Mouse (Mus musculus) forebrain, embryonic 16.5 days (tissue): ENCODE measurements at regions not wholly inside any gene's neighbourhood (a gene's known extent, or its start where the extent isn't known, plus 50 kb on each side); places are given as distances from the start of the nearest gene placed in this dataset.

Source experiments
- ATAC-seq: fragments of 200-750 bp; cut with Nextera tagmentation; 2 replicates; pipeline ENCODE4 v1.8.0; 2017; ENCODE audit warnings: mild to moderate bottlenecking, moderate library complexity
- H3K27ac ChIP-seq: fragments of 300-500 bp; sonication (generic); 2 replicates; pipeline ENCODE4 v1.5.1; 2014; ENCODE audit warnings: low read length, control low read depth
- H3K27me3 ChIP-seq: fragments of 300-500 bp; sonication (generic); replicated peaks from 2 replicates; pipeline ENCODE4 v1.6.1; 2014; ENCODE audit warnings: low read length; ENCODE audit not compliant: control insufficient read depth, insufficient read depth
- H3K36me3 ChIP-seq: fragments of 300-500 bp; sonication (generic); 2 replicates; pipeline ENCODE4 v1.6.1; 2014; ENCODE audit not compliant: control insufficient read depth, insufficient read depth
- H3K4me1 ChIP-seq: fragments of 300-500 bp; sonication (generic); replicated peaks from 2 replicates; pipeline ENCODE4 v1.6.1; 2014; ENCODE audit warnings: low read length; ENCODE audit not compliant: control insufficient read depth, insufficient read depth
- H3K4me2 ChIP-seq: fragments of 300-500 bp; sonication (generic); 2 replicates; pipeline ENCODE4 v1.6.1; 2014; ENCODE audit warnings: mild to moderate bottlenecking, low read length, control low read depth
- H3K4me3 ChIP-seq: fragments of 300-500 bp; sonication (generic); replicated peaks from 2 replicates; pipeline ENCODE4 v1.5.1; 2014; ENCODE audit warnings: mild to moderate bottlenecking, low read length, control low read depth
- H3K9ac ChIP-seq: fragments of 300-500 bp; sonication (generic); replicated peaks from 2 replicates; pipeline ENCODE4 v1.6.1; 2014; ENCODE audit warnings: low read depth, low read length, control low read depth
- H3K9me3 ChIP-seq: fragments of 300-500 bp; sonication (generic); 2 replicates; pipeline ENCODE4 v1.6.1; 2016; ENCODE audit warnings: low read length; ENCODE audit not compliant: control insufficient read depth
- WGBS: fragments of 180-500 bp; shearing (Covaris S2); extraction: QIAGEN DNeasy Blood & Tissue Kit; methylation state at CpG from one replicate; pipeline ENCODE4 v1.1.7; 2014; 5-methylcytosine and 5-hydroxymethylcytosine counted together

- WGBS: 84% methylated on average over 7 of the region's 7 CpGs
- Histone ChIP-seq H3K4me2 (no peak overlapping the region), H3K36me3 (no peaks in the 10 kb centered on the region), H3K9me3 (no peaks in the 10 kb centered on the region), H3K27me3 (no peaks in the 10 kb centered on the region), H3K4me3 (no peak overlapping the region), H3K9ac (no peak overlapping the region), H3K27ac (no peak overlapping the region), H3K4me1 (no peaks in the 10 kb centered on the region)
- ATAC-seq: no peak
Measured at GRCm38 (mm10) chr8:115953783-115954470, 246.3 kb upstream of the Maf start.

GRCm38 (mm10) chr8:115952496-115952895 lies 244.9 kb upstream of the Maf start:
- Histone ChIP-seq H3K4me1 (no peaks in the 10 kb centered on the region), H3K4me2 (no peak overlapping the region), H3K27ac (no peak overlapping the region), H3K9ac (no peak overlapping the region), H3K27me3 (no peaks in the 10 kb centered on the region), H3K4me3 (no peak overlapping the region), H3K9me3 (no peaks in the 10 kb centered on the region), H3K36me3 (no peaks in the 10 kb centered on the region)
- no peak for ATAC-seq
- 75% methylated on average over 1 of the region's 1 CpGs for WGBS

- Histone ChIP-seq H3K4me2 (no peak overlapping the region), H3K4me1 (no peaks in the 10 kb centered on the region), H3K36me3 (no peaks in the 10 kb centered on the region), H3K9me3 (no peaks in the 10 kb centered on the region), H3K27ac (no peak overlapping the region), H3K27me3 (no peaks in the 10 kb centered on the region), H3K4me3 (no peak overlapping the region), H3K9ac (no peak overlapping the region)
- no peak for ATAC-seq
- 94% methylated on average over 2 of the region's 2 CpGs for WGBS
Measured at GRCm38 (mm10) chr8:115948916-115949315, 241.3 kb upstream of the Maf start.

- no peaks in the 10 kb centered on the region for H3K27me3 ChIP-seq
- H3K27ac ChIP-seq: no peak overlapping the region
- H3K4me1 ChIP-seq: peaks cover 3% of the 10 kb centered on the region
- no peak overlapping the region for H3K9ac ChIP-seq
- no peaks in the 10 kb centered on the region for H3K9me3 ChIP-seq
- ATAC-seq: no peak
- H3K4me2 ChIP-seq: no peak overlapping the region
- H3K36me3 ChIP-seq: no peaks in the 10 kb centered on the region
- no peak overlapping the region for H3K4me3 ChIP-seq
- WGBS: 91% methylated on average over 2 of the region's 2 CpGs
Measured at GRCm38 (mm10) chr8:115948036-115948435, 240.4 kb upstream of the Maf start.

- 33% methylated on average over 16 of the region's 16 CpGs for WGBS
- H3K36me3 ChIP-seq: no peaks in the 10 kb centered on the region
Measured at GRCm38 (mm10) chr8:115942731-115943509, 235.3 kb upstream of the Maf start.

GRCm38 (mm10) chr8:115929472-115930210 lies 222.0 kb upstream of the Maf start:
- 75% methylated on average over 8 of the region's 8 CpGs for WGBS

More at GRCm38 (mm10) chr8:115942731-115943509, 235.3 kb upstream of the Maf start:
- ATAC-seq: peak; percentile 54; the same call in 1 of the 2 replicates
- Histone ChIP-seq H3K4me2 (peak overlapping the region; percentile 4; the same call in 1 of the 2 replicates), H3K27ac (no peak overlapping the region), H3K9me3 (no peaks in the 10 kb centered on the region), H3K27me3 (no peaks in the 10 kb centered on the region), H3K4me3 (no peak overlapping the region), H3K4me1 (peaks cover 4% of the 10 kb centered on the region), H3K9ac (no peak overlapping the region)

GRCm38 (mm10) chr8:115921889-115922288 lies 214.3 kb upstream of the Maf start:
- no peak overlapping the region for H3K9ac ChIP-seq
- no peak overlapping the region for H3K4me3 ChIP-seq
- no peak overlapping the region for H3K4me2 ChIP-seq
- whole genome bisulfite sequencing: 93% methylated on average over 6 of the region's 6 CpGs
- no peaks in the 10 kb centered on the region for H3K4me1 ChIP-seq
- no peak overlapping the region for H3K27ac ChIP-seq
- H3K36me3 ChIP-seq: no peaks in the 10 kb centered on the region
- ATAC-seq: no peak
- no peaks in the 10 kb centered on the region for H3K9me3 ChIP-seq
- H3K27me3 ChIP-seq: no peaks in the 10 kb centered on the region

More at GRCm38 (mm10) chr8:115929472-115930210, 222.0 kb upstream of the Maf start:
- ATAC-seq: no peak
- Histone ChIP-seq H3K36me3 (no peaks in the 10 kb centered on the region), H3K9ac (no peak overlapping the region), H3K4me2 (no peak overlapping the region), H3K4me3 (no peak overlapping the region), H3K9me3 (no peaks in the 10 kb centered on the region), H3K4me1 (no peaks in the 10 kb centered on the region), H3K27me3 (no peaks in the 10 kb centered on the region), H3K27ac (no peak overlapping the region)

GRCm38 (mm10) chr8:115906650-115907049 lies 199.1 kb upstream of the Maf start:
- H3K4me1 ChIP-seq: no peaks in the 10 kb centered on the region
- no peak for ATAC-seq
- no peak overlapping the region for H3K9ac ChIP-seq
- no peak overlapping the region for H3K27ac ChIP-seq
- H3K4me3 ChIP-seq: no peak overlapping the region
- H3K9me3 ChIP-seq: no peaks in the 10 kb centered on the region
- no peak overlapping the region for H3K4me2 ChIP-seq
- H3K36me3 ChIP-seq: no peaks in the 10 kb centered on the region
- 91% methylated on average over 5 of the region's 5 CpGs for WGBS
- H3K27me3 ChIP-seq: no peaks in the 10 kb centered on the region

GRCm38 (mm10) chr8:115903853-115904420 lies 196.3 kb upstream of the Maf start:
- Histone ChIP-seq H3K4me2 (no peak overlapping the region), H3K4me3 (no peak overlapping the region), H3K9me3 (no peaks in the 10 kb centered on the region), H3K27ac (no peak overlapping the region), H3K9ac (no peak overlapping the region), H3K4me1 (no peaks in the 10 kb centered on the region), H3K27me3 (no peaks in the 10 kb centered on the region), H3K36me3 (no peaks in the 10 kb centered on the region)
- ATAC-seq: no peak
- 63% methylated on average over 6 of the region's 6 CpGs for whole genome bisulfite sequencing
